Mouse (Mus musculus): ENCODE results near the gene Gm14326. TPM values are rescaled to one million over a fixed set of nuclear protein-coding genes. Genes with fewer than 3 reads are reported as not detected.

Gene Gm14326
- polyA plus RNA-seq (2017; shearing (Covaris generic)) = 5.7 TPM

DNA sequence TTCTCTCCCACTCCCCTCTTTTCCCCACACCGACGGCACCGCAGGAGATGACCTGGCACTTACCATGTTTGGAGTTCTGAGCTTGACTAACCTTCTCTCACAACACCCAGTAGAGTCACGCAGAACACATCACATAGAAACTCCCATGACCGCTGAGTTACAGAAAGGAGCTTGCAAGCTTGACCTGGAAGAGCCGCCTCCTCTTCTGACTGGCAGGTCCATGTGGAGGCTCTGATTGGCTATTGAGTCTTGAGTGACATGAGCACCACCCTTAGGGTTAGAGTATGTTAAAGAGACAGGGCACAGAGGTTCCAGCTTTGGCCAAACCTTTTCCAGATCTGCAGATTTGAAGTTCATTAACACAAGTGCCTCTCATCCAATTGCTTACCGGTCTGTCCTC lies at the start of gene Gm14326:
Gene Gm14326, minus strand, starts transcription at position 153 of the 400 bp plus-strand sequence.

GRCm38 (mm10) chr2:177925563-177926103 lies 31.5 kb downstream of the Gm14326 start, which contains the start of gene Zfp972:
Gene Zfp972, minus strand, starts transcription at chr2:177925613.

DNA sequence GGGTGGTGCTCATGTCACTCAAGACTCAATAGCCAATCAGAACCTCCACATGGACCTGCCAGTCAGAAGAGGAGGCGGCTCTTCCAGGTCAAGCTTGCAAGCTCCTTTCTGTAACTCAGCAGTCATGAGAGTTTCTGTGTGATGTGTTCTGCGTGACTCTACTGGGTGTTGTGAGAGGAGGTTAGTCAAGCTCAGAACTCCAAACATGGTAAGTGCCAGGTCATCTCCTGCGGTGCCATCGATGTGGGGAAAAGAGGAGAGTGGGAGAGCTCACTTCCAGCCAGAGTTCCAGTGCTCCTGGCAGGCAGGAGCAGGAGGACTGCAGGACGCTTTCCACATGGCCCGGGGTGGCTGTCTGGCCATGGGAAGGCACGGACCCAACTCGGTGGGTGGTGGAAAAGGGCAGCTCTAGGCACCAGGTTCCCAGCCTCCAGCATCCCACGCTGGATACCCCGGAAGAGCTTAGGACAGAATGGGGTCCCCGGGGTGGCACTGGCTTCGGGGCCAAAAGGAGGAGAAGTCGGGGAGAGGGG lies 60.0 kb downstream of the Gm14326 start, which contains the start of gene Gm14327:
Gene Gm14327, plus strand, starts transcription at position 51 of the 533 bp plus-strand sequence.

Other genes with a start within 250 kb of the Gm14326 start
- gene Gm14322, start 198.0 kb downstream of the Gm14326 start, polyA plus RNA-seq (2017; shearing (Covaris generic)) = 0.37 TPM
- gene Gm14325, start 117.0 kb downstream of the Gm14326 start, polyA plus RNA-seq (2017; shearing (Covaris generic)) = 6.4 TPM
- gene Gm14327, start 60.2 kb downstream of the Gm14326 start, polyA plus RNA-seq (2017; shearing (Covaris generic)) = not detected
- not detected for gene Zfp972, start 31.7 kb downstream of the Gm14326 start, polyA plus RNA-seq (2017; shearing (Covaris generic))
- 6.6 TPM for gene Zfp971, start 66.0 kb upstream of the Gm14326 start, polyA plus RNA-seq (2017; shearing (Covaris generic))
- 5.9 TPM for gene Zfp931, start 121.2 kb upstream of the Gm14326 start, polyA plus RNA-seq (2017; shearing (Covaris generic))
- gene Phactr3, start 161.7 kb upstream of the Gm14326 start, polyA plus RNA-seq (2017; shearing (Covaris generic)) = 0.36 TPM

Data from effector memory CD4-positive, alpha-beta T cell, adult 5 months (primary cell).